Mouse (Mus musculus) testis, adult 2 months (tissue): ENCODE measurements around the gene Nrl.
A peak's percentile ranks its signal among the peaks of the same experiment; 100 is the strongest.

Experiments used
- CTCF ChIP-seq: fragments of 200-500 bp; IDR thresholded peaks from 2 replicates; pipeline ENCODE4 v1.5.1; 2012; ENCODE audit warnings: low read depth, mild to moderate bottlenecking, inconsistent platforms, low read length, moderate library complexity; ENCODE audit not compliant: control insufficient read depth, insufficient read depth, insufficient replicate concordance
- POLR2A ChIP-seq: fragments of 200-500 bp; IDR thresholded peaks from 2 replicates; pipeline ENCODE4 v1.6.1; 2012; ENCODE audit warnings: low read depth, mild to moderate bottlenecking, inconsistent platforms, low read length, moderate library complexity; ENCODE audit not compliant: control insufficient read depth

DNA sequence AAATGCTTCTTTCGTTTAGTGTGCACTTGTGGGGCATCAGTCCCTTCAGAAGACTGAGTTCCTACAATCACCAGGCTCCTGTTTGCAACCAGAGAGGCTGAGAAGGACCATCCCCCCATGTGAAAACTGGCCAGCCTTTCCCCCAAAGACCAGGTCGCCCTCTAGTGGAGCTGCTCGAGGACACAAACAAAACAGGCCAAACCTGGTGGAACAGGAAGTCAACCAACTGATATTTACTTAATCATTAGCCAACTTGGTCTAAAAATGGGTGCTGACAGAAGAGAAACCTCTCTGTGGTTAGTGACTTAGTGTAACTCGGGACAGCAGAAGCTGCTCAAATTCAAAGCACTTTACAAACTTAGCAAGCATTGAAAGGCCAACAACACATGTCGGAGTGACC lies 32.2 kb upstream of the Nrl start:
- TF ChIP-seq CTCF = peak; percentile 67; the same call in 1 of the 2 replicates
- TF ChIP-seq POLR2A = no peak
